Mouse (Mus musculus) forebrain, embryonic 14.5 days (tissue): ENCODE data around the gene Pdcd6. TPM values are rescaled to one million over a fixed set of nuclear protein-coding genes. Genes with fewer than 3 reads are reported as not detected.

Experiments
- ATAC-seq: fragments of 200-750 bp; cut with Nextera tagmentation; 2 replicates; pipeline ENCODE4 v1.8.0; 2017; ENCODE audit warnings: mild to moderate bottlenecking, moderate library complexity
- DNase-seq: peaks from one replicate; pipeline ENCODE4 v3.0.0-alpha.2; 2015; ENCODE audit warnings: low spot score
- H3K27ac ChIP-seq: fragments of 300-500 bp; sonication (generic); 2 replicates; pipeline ENCODE4 v1.5.1; 2014; ENCODE audit warnings: low read depth, mild to moderate bottlenecking, control low read depth, low read length, moderate library complexity
- H3K27me3 ChIP-seq: fragments of 300-500 bp; sonication (generic); replicated peaks from 2 replicates; pipeline ENCODE4 v1.6.1; 2014; ENCODE audit warnings: low read length, control low read depth, mixed read lengths; ENCODE audit not compliant: control insufficient read depth, insufficient read depth
- H3K36me3 ChIP-seq: fragments of 300-500 bp; sonication (generic); 2 replicates; pipeline ENCODE4 v1.6.1; 2014; ENCODE audit warnings: low read length, control low read depth; ENCODE audit not compliant: control insufficient read depth, insufficient read depth
- H3K4me1 ChIP-seq: fragments of 300-500 bp; sonication (generic); 2 replicates; pipeline ENCODE4 v1.6.1; 2014; ENCODE audit warnings: antibody characterized with exemption, low read length, control low read depth; ENCODE audit not compliant: control insufficient read depth, insufficient read depth
- H3K4me2 ChIP-seq: fragments of 300-500 bp; sonication (generic); 2 replicates; pipeline ENCODE4 v1.6.1; 2014; ENCODE audit warnings: mild to moderate bottlenecking, control low read depth, low read length
- H3K4me3 ChIP-seq: fragments of 300-500 bp; sonication (generic); 2 replicates; pipeline ENCODE4 v1.5.1; 2014; ENCODE audit warnings: low read depth, low read length, control low read depth
- H3K9ac ChIP-seq: fragments of 300-500 bp; sonication (generic); 2 replicates; pipeline ENCODE4 v1.6.1; 2014; ENCODE audit warnings: mild to moderate bottlenecking, low read length, control low read depth, moderate library complexity
- H3K9me3 ChIP-seq: fragments of 300-500 bp; sonication (generic); replicated peaks from 2 replicates; pipeline ENCODE4 v1.6.1; 2016; ENCODE audit warnings: low read length, control low read depth, mixed read lengths; ENCODE audit not compliant: control insufficient read depth
- WGBS: fragments of 180-500 bp; shearing (Covaris S2); extraction: QIAGEN DNeasy Blood & Tissue Kit; methylation state at CpG from one replicate; pipeline ENCODE4 v1.1.7; 2014; 5-methylcytosine and 5-hydroxymethylcytosine counted together
- polyA plus RNA-seq: library from polyadenylated mRNA; unstranded; fragments of >200 nt; fragmentation: Nextera tagmentation; extraction: Ambion mirVana; gene quantifications from 2 replicates; pipeline ENCODE4 v1.2.1, GENCODE M21; 2014

The Pdcd6 gene
- polyA plus RNA-seq, 1 experiment from 2014 or later = 155 TPM

- Histone ChIP-seq H3K36me3 (no peaks in the 10 kb centered on the region), H3K4me2 (no peak overlapping the region), H3K4me3 (no peak overlapping the region), H3K9ac (no peak overlapping the region), H3K4me1 (no peaks in the 10 kb centered on the region), H3K27me3 (no peaks in the 10 kb centered on the region), H3K27ac (no peak overlapping the region), H3K9me3 (no peaks in the 10 kb centered on the region)
- DNase-seq (no peak), ATAC-seq (no peak)
- 80% methylated on average over 7 of the region's 7 CpGs for WGBS
These were observed 21.0 kb downstream of the Pdcd6 start for GRCm38 (mm10) chr13:74296376-74296775.

- peak within 1 kb of the TSS; percentile 11; the same call in 1 of the 2 replicates for H3K4me3 ChIP-seq
- WGBS = 1% methylated on average over 27 of the region's 27 CpGs
- ATAC-seq (peak; percentile 61), DNase-seq (peak; percentile 53)
- peak within 1 kb of the TSS; percentile 41 for H3K4me2 ChIP-seq
- H3K4me1 ChIP-seq = no peaks in the 10 kb centered on the region
- H3K9ac ChIP-seq = peak within 1 kb of the TSS; percentile 35; the same call in 1 of the 2 replicates
- no peaks in the 10 kb centered on the region for H3K9me3 ChIP-seq
- 0 out of 2 replicates have a peak, but pooled peaks cover 3% of the 10 kb centered on the region for H3K27me3 ChIP-seq
- H3K36me3 ChIP-seq = no peaks in the 10 kb centered on the region
- H3K27ac ChIP-seq = no peak within 1 kb of the TSS
These were observed 25.2 kb downstream of the Pdcd6 start, which contains the start of gene Ahrr for GRCm38 (mm10) chr13:74292167-74292566. Ahrr (minus strand) TSS chr13:74292331.

- H3K9ac ChIP-seq = no peak overlapping the region
- no peak overlapping the region for H3K4me3 ChIP-seq
- no peak for DNase-seq
- ATAC-seq = no peak
- H3K4me1 ChIP-seq = no peaks in the 10 kb centered on the region
- 0 out of 2 replicates have a peak, but pooled peaks cover 3% of the 10 kb centered on the region for H3K27me3 ChIP-seq
- no peak overlapping the region for H3K27ac ChIP-seq
- no peaks in the 10 kb centered on the region for H3K36me3 ChIP-seq
- H3K4me2 ChIP-seq = no peak overlapping the region
- WGBS = 92% methylated on average over 5 of the region's 5 CpGs
- no peaks in the 10 kb centered on the region for H3K9me3 ChIP-seq
These were observed 27.7 kb downstream of the Pdcd6 start for GRCm38 (mm10) chr13:74289646-74290045.

- no peaks in the 10 kb centered on the region for H3K9me3 ChIP-seq
- DNase-seq = no peak
- no peak for ATAC-seq
- H3K4me3 ChIP-seq = no peak overlapping the region
- 84% methylated on average over 2 of the region's 2 CpGs for WGBS
- no peaks in the 10 kb centered on the region for H3K36me3 ChIP-seq
- H3K27me3 ChIP-seq = no peaks in the 10 kb centered on the region
- no peak overlapping the region for H3K4me2 ChIP-seq
- no peak overlapping the region for H3K27ac ChIP-seq
- no peak overlapping the region for H3K9ac ChIP-seq
- H3K4me1 ChIP-seq = no peaks in the 10 kb centered on the region
These were observed 35.1 kb downstream of the Pdcd6 start for GRCm38 (mm10) chr13:74282299-74282698.

GRCm38 (mm10) chr13:74275726-74276125 is 41.7 kb downstream of the Pdcd6 start:
- no peaks in the 10 kb centered on the region for H3K9me3 ChIP-seq
- no peaks in the 10 kb centered on the region for H3K4me1 ChIP-seq
- no peak overlapping the region for H3K4me2 ChIP-seq
- H3K9ac ChIP-seq = no peak overlapping the region
- no peak overlapping the region for H3K4me3 ChIP-seq
- WGBS = 82% methylated on average over 4 of the region's 4 CpGs
- ATAC-seq (no peak), DNase-seq (no peak)
- no peaks in the 10 kb centered on the region for H3K36me3 ChIP-seq
- no peak overlapping the region for H3K27ac ChIP-seq
- H3K27me3 ChIP-seq = no peaks in the 10 kb centered on the region

- Histone ChIP-seq H3K4me2 (peak overlapping the region; percentile 87), H3K9me3 (no peaks in the 10 kb centered on the region), H3K27me3 (no peaks in the 10 kb centered on the region), H3K4me3 (peak overlapping the region; percentile 47), H3K36me3 (no peaks in the 10 kb centered on the region), H3K9ac (peak overlapping the region; percentile 73), H3K27ac (no peak overlapping the region), H3K4me1 (peaks cover 2% of the 10 kb centered on the region; the same call in 1 of the 2 replicates)
- DNase-seq (peak; percentile 74), ATAC-seq (peak; percentile 97)
- WGBS = 3% methylated on average over 10 of the region's 10 CpGs
These were observed 57.0 kb downstream of the Pdcd6 start for GRCm38 (mm10) chr13:74260231-74260992.

- 5% methylated on average over 35 of the region's 35 CpGs for WGBS
- DNase-seq = peak; percentile 58
- Histone ChIP-seq H3K4me1 (peaks cover 2% of the 10 kb centered on the region; the same call in 1 of the 2 replicates), H3K9me3 (no peaks in the 10 kb centered on the region), H3K9ac (peak overlapping the region; percentile 73), H3K4me3 (peak overlapping the region; percentile 47), H3K4me2 (peak overlapping the region; percentile 87), H3K27ac (no peak overlapping the region), H3K36me3 (no peaks in the 10 kb centered on the region), H3K27me3 (no peaks in the 10 kb centered on the region)
- ATAC-seq = peak; percentile 89
These were observed 57.7 kb downstream of the Pdcd6 start for GRCm38 (mm10) chr13:74259460-74260230.
